Mouse (Mus musculus) thymus, adult 2 months (tissue): ENCODE data around the gene Acsm5.

ENCODE experiments used
- CTCF ChIP-seq: fragments of 200-500 bp; IDR thresholded peaks from 2 replicates; pipeline ENCODE4 v1.5.1; 2012; ENCODE audit warnings: mild to moderate bottlenecking, control low read depth, low read length, moderate library complexity, borderline replicate concordance; ENCODE audit not compliant: control insufficient read depth, poor library complexity, insufficient read depth; ENCODE audit errors: extremely low read depth
- POLR2A ChIP-seq: fragments of 200-500 bp; IDR thresholded peaks from 2 replicates; pipeline ENCODE4 v1.6.1; 2012; ENCODE audit warnings: mild to moderate bottlenecking, low read length, control low read depth, moderate library complexity; ENCODE audit not compliant: control insufficient read depth, poor library complexity, insufficient read depth; ENCODE audit errors: extremely low read depth

DNA sequence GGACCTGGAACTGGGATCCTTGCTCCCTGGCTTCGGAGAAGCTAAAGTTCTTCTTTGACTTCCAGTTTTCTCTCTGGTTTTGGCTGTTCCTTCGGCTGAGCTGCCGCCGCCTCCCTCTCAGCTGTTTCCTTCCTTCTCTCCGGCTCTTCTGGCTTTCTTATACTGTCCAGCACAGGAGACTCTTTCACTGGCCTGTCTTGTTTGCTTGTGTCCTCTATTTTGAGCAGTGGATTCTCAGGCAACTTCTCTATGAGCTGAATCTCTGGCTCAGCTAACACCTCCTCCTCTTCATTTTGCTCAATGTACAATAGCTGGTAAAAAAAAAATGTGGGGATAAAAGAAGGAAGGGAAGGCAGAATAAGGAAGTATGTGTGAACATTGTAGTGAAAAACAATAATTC is 32.6 kb upstream of the Acsm5 start:
- no peak for TF ChIP-seq CTCF
- TF ChIP-seq POLR2A, result no peak
